Mouse (Mus musculus): ENCODE measurements around the gene Sdhd. TPM values are rescaled to one million over a fixed set of nuclear protein-coding genes. Genes with fewer than 3 reads are reported as not detected.

The Sdhd gene
- total RNA-seq, 2 experiments from 2014 or later = 724 to 738 TPM

Other genes starting within 250 kb of the Sdhd start
- gene Plet1, start 109.3 kb downstream of the Sdhd start, total RNA-seq (2021) = 1 to 10 TPM; 1.5 to 2.2 TPM
- 10 to 100 TPM; 25.5 to 29.4 TPM for gene Pts, start 75.1 kb downstream of the Sdhd start, total RNA-seq (2021)
- 1 to 10 TPM; 1.3 to 2.0 TPM for gene Il18, start 49.0 kb downstream of the Sdhd start, total RNA-seq (2021)
- gene Bco2, start 48.6 kb downstream of the Sdhd start, total RNA-seq (2021) = under 1 TPM; 0.22 to 0.33 TPM
- gene Tex12, start 42.5 kb downstream of the Sdhd start, total RNA-seq (2021) = not detected
- gene Timm8b, start 98 bp upstream of the Sdhd start, total RNA-seq (2021) = 100 to 1,000 TPM; 216 to 232 TPM
- under 1 TPM; 0.22 to 0.88 TPM for gene Pih1d2, start 13.5 kb upstream of the Sdhd start, total RNA-seq (2021)
- 10 to 100 TPM; 14.7 to 14.8 TPM for gene Nkapd1, start 13.7 kb upstream of the Sdhd start, total RNA-seq (2021)
- gene Dlat, start 56.0 kb upstream of the Sdhd start, total RNA-seq (2021) = 100 to 1,000 TPM; 392 to 414 TPM
- gene Dixdc1, start 135.7 kb upstream of the Sdhd start, total RNA-seq (2021) = 1 to 10 TPM; 4.0 to 6.2 TPM
- gene 2310030G06Rik, start 142.7 kb upstream of the Sdhd start, total RNA-seq (2021) = 1 to 10 TPM; 2.0 to 3.2 TPM
- gene Cryab, start 147.5 kb upstream of the Sdhd start, total RNA-seq (2021) = 1,000 to 10,000 TPM; 1,337 to 1,386 TPM
- 100 to 1,000 TPM; 128 to 131 TPM for gene Hspb2, start 148.5 kb upstream of the Sdhd start, total RNA-seq (2021)
- 1 to 10 TPM; 5.7 to 6.0 TPM for gene Fdxacb1, start 164.4 kb upstream of the Sdhd start, total RNA-seq (2021)
- gene Alg9, start 171.2 kb upstream of the Sdhd start, total RNA-seq (2021) = 10 to 100 TPM in 1 of 2 experiments, 1 to 10 TPM in 1; 9.9 to 10.1 TPM
- 10 to 100 TPM in 1 of 2 experiments, 1 to 10 TPM in 1; 7.9 to 10.4 TPM for gene 1110032A03Rik, start 171.7 kb upstream of the Sdhd start, total RNA-seq (2021)
- 10 to 100 TPM in 1 of 2 experiments, 1 to 10 TPM in 1; 9.3 to 12.2 TPM for gene Ppp2r1b, start 241.5 kb upstream of the Sdhd start, total RNA-seq (2021)

Measured in heart, postnatal 14 days (tissue).